Mouse (Mus musculus) inflammation-experienced regulatory T-cells, adult 6 months (primary cell): ENCODE measurements around the gene Vmn2r14. TPM values are rescaled to one million over a fixed set of nuclear protein-coding genes. Genes with fewer than 3 reads are reported as not detected.
"Not testable (repeated sequence)": the region's sequence is repeated elsewhere in the genome, so short reads cannot be mapped to it uniquely, and the experiment has no call there.

Source experiments
- ATAC-seq: one replicate; pipeline ENCODE4 v1.8.0; 2017
- polyA plus RNA-seq, 3 experiments: library from polyadenylated mRNA; unstranded; fragments of 100-300 nt; shearing (Covaris generic); gene quantifications; one replicate each; pipeline ENCODE4 v1.2.1; 2017

The Vmn2r14 gene
- not detected for polyA plus RNA-seq

DNA sequence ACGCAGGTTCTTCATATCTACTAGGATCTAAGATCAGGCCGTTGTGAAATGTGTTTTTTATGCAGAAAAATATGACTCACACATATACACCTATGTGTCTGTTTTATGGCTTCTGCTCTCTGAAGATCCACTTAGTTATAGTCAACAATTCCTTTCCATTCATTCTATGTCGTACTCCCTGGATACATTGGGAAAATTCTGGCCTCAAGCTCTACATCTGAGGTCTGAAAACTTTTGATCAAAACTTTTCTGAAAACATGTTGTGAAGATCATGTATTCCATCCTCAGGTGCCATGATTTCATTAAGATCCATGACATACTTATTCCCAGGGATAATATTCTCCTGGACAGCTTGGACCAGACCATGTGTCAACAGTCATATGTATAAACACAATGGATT lies at the start of gene Vmn2r14:
Vmn2r14 (minus strand) TSS at position 101 of the 400 bp plus-strand sequence.
- ATAC-seq, result no peak

- ATAC-seq, result not testable (repeated sequence)
Measured at GRCm38 (mm10) chr5:109192099-109192498, 32.4 kb downstream of the Vmn2r14 start, which contains the start of gene Vmn2r13. Vmn2r13 (minus strand) TSS chr5:109192199.

DNA sequence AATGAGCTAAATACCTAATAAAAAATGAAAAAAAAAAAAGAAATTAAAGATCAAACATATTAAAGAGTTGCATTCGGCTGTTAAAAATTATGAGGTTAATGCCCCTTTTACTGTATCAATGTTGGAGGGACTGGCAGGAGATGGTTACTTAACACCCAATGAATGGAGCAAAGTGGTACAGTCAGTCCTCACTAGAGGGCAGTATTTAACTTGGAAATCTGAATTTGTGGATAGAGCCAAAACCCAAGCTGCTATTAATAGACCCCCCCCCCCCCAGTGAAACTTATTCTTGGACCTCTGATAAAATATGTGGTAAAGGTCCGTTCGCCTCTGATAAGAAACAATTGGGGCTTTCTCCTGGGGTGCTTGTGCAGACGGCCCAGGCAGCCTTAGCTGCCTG lies 57.7 kb downstream of the Vmn2r14 start:
- ATAC-seq, result not testable (repeated sequence)

Other genes with a start within 250 kb of the Vmn2r14 start
- not detected for gene Vmn2r10, start 218.2 kb downstream of the Vmn2r14 start, polyA plus RNA-seq
- gene Vmn2r11, start 165.1 kb downstream of the Vmn2r14 start, polyA plus RNA-seq, result under 1 TPM in 2 of 3 experiments, not detected in 1; 0.15 to 0.23 TPM
- not detected for gene Vmn2r12, start 126.8 kb downstream of the Vmn2r14 start, polyA plus RNA-seq
- not detected for gene Vmn2r13, start 32.5 kb downstream of the Vmn2r14 start, polyA plus RNA-seq
- not detected for gene Vmn2r15, start 72.9 kb upstream of the Vmn2r14 start, polyA plus RNA-seq
- gene Vmn2r16, start 105.5 kb upstream of the Vmn2r14 start, polyA plus RNA-seq, result not detected
- gene Vmn2r17, start 195.0 kb upstream of the Vmn2r14 start, polyA plus RNA-seq, result under 1 TPM in 1 of 3 experiments, not detected in 2; 0.08 TPM